Mouse (Mus musculus) neural tube, embryonic 11.5 days (tissue): ENCODE measurements around the gene Rnf121. TPM values are rescaled to one million over a fixed set of nuclear protein-coding genes. Genes with fewer than 3 reads are reported as not detected.
"Not testable (repeated sequence)": the region's sequence is repeated elsewhere in the genome, so short reads cannot be mapped to it uniquely, and the experiment has no call there.

Source experiments
- ATAC-seq: fragments of 200-750 bp; cut with Nextera tagmentation; 2 replicates; pipeline ENCODE4 v1.8.0; 2017; ENCODE audit warnings: moderate number of reproducible peaks, mild to moderate bottlenecking, moderate TSS enrichment, moderate library complexity; ENCODE audit not compliant: insufficient read depth, low FRiP score, low TSS enrichment
- DNase-seq: peaks from one replicate; pipeline ENCODE4 v3.0.0-alpha.2; 2015; ENCODE audit warnings: low spot score
- H3K27ac ChIP-seq: fragments of 300-500 bp; sonication (generic); 2 replicates; pipeline ENCODE4 v1.5.1; 2014; ENCODE audit warnings: low read depth, mild to moderate bottlenecking, low read length
- H3K27me3 ChIP-seq: fragments of 300-500 bp; sonication (generic); 2 replicates; pipeline ENCODE4 v1.6.1; 2014; ENCODE audit warnings: mild to moderate bottlenecking, low read length, mixed read lengths; ENCODE audit not compliant: control insufficient read depth, insufficient read depth
- H3K36me3 ChIP-seq: fragments of 300-500 bp; sonication (generic); 2 replicates; pipeline ENCODE4 v1.6.1; 2014; ENCODE audit warnings: mild to moderate bottlenecking, low read length, moderate library complexity, mixed read lengths; ENCODE audit not compliant: control insufficient read depth, insufficient read depth
- H3K4me1 ChIP-seq: fragments of 300-500 bp; sonication (generic); 2 replicates; pipeline ENCODE4 v1.6.1; 2014; ENCODE audit warnings: low read length, mixed read lengths; ENCODE audit not compliant: control insufficient read depth, insufficient read depth
- H3K4me2 ChIP-seq: fragments of 300-500 bp; sonication (generic); 2 replicates; pipeline ENCODE4 v1.6.1; 2014; ENCODE audit warnings: low read depth, mild to moderate bottlenecking, moderate library complexity
- H3K4me3 ChIP-seq: fragments of 300-500 bp; sonication (generic); 2 replicates; pipeline ENCODE4 v1.5.1; 2014; ENCODE audit warnings: low read depth, low read length
- H3K9ac ChIP-seq: fragments of 300-500 bp; sonication (generic); 2 replicates; pipeline ENCODE4 v1.6.1; 2014; ENCODE audit warnings: mild to moderate bottlenecking, low read length
- H3K9me3 ChIP-seq: fragments of 300-500 bp; sonication (generic); 2 replicates; pipeline ENCODE4 v1.6.1; 2016; ENCODE audit warnings: low read length; ENCODE audit not compliant: control insufficient read depth
- WGBS: fragments of 180-500 bp; shearing (Covaris S2); extraction: QIAGEN DNeasy Blood & Tissue Kit; methylation state at CpG from one replicate; pipeline ENCODE4 v1.1.7; 2014; 5-methylcytosine and 5-hydroxymethylcytosine counted together
- polyA plus RNA-seq: library from polyadenylated mRNA; unstranded; fragments of >200 nt; fragmentation: Nextera tagmentation; extraction: Ambion mirVana; gene quantifications from 2 replicates; pipeline ENCODE4 v1.2.1, GENCODE M21; 2014

Rnf121 gene
- polyA plus RNA-seq, 1 experiment from 2014 or later, result 28.8 TPM

DNA sequence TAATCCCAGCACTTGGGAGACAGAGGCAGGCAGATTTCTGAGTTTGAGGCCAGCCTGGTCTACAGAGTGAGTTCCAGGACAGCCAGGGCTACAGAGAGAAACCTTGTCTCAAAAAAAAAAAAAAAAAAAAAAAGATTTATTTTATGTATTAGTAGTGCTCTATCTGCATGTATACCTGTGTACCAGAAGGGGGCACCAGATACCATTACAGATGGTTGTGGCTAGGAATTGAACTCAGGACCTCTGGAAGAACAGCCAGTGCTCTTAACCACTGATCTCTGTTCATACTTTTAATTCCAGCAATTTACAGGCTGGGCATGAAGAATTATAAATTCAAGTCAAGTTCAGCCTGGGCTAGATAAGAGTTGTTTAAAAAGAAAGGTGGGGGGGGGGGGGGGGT lies 16.7 kb downstream of the Rnf121 start:
- not testable (repeated sequence) for DNase-seq, H3K4me3 ChIP-seq, H3K9me3 ChIP-seq, H3K27ac ChIP-seq, H3K27me3 ChIP-seq, H3K4me2 ChIP-seq, H3K9ac ChIP-seq, H3K36me3 ChIP-seq, H3K4me1 ChIP-seq, ATAC-seq

DNA sequence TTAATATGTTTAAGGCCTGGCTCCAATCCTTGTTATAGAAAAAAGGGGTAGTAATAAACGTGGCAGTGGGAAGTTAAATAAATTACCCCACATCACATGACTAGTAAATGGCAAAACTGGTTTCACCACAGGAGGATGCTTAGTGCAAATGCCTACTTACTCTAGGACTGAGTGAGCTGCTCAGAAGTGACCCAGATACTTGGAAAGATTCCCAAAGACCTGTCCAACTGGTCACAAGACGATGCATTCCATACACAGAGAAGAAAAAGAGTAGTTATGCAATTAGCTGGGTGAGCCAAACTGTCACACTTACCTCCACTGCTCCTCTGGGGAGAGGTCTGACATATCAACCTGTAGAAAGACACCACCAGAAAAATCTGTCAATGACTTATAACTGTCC lies 23.0 kb downstream of the Rnf121 start:
- Histone ChIP-seq H3K36me3 (peaks cover 13% of the 10 kb centered on the region), H3K27ac (no peak overlapping the region), H3K4me2 (no peak overlapping the region), H3K9me3 (no peaks in the 10 kb centered on the region), H3K4me1 (no peaks in the 10 kb centered on the region), H3K27me3 (no peaks in the 10 kb centered on the region), H3K4me3 (no peak overlapping the region), H3K9ac (no peak overlapping the region)
- no peak for DNase-seq
- no peak for ATAC-seq
- 90% methylated on average over 2 of the region's 2 CpGs for WGBS

GRCm38 (mm10) chr7:102037318-102037717 lies 28.0 kb downstream of the Rnf121 start:
- Histone ChIP-seq H3K4me3 (no peak overlapping the region), H3K27me3 (no peaks in the 10 kb centered on the region), H3K36me3 (peaks cover 25% of the 10 kb centered on the region), H3K4me1 (no peaks in the 10 kb centered on the region), H3K9ac (no peak overlapping the region), H3K27ac (no peak overlapping the region), H3K9me3 (no peaks in the 10 kb centered on the region), H3K4me2 (no peak overlapping the region)
- ATAC-seq (no peak), DNase-seq (no peak)
- WGBS, result 90% methylated on average over 3 of the region's 3 CpGs

- H3K36me3 ChIP-seq, result peaks cover 25% of the 10 kb centered on the region
- H3K9me3 ChIP-seq, result no peaks in the 10 kb centered on the region
Observed at GRCm38 (mm10) chr7:102035534-102035933, 29.7 kb downstream of the Rnf121 start.

DNA sequence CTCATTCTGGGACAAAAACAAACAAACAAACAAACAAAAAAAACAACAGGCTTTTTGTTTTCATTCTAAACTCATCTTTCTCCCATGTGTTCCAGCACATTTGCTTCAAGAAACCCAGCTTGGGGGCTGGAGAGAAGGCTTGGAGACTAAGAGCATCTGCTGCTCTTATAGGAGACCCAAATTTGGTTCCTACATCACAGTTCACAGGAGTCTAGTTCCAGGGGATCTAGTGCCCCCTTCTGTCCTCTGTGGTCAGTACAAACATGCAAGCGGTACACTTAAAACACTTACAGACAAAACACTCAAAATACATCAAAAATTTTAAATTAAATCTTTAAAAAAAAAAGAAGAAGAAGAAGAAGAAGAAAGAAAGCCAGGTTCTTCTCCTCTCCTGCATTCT lies 30.4 kb downstream of the Rnf121 start:
- Histone ChIP-seq H3K27ac (no peak overlapping the region), H3K4me1 (no peaks in the 10 kb centered on the region), H3K27me3 (no peaks in the 10 kb centered on the region), H3K4me2 (no peak overlapping the region), H3K9me3 (no peaks in the 10 kb centered on the region), H3K36me3 (peaks cover 25% of the 10 kb centered on the region), H3K4me3 (no peak overlapping the region), H3K9ac (no peak overlapping the region)
- WGBS, result 95% methylated on average over 1 of the region's 1 CpGs
- DNase-seq, result no peak
- ATAC-seq, result no peak

More at GRCm38 (mm10) chr7:102035534-102035933, 29.7 kb downstream of the Rnf121 start:
- 99% methylated on average over 2 of the region's 2 CpGs for WGBS
- ATAC-seq, result no peak
- no peaks in the 10 kb centered on the region for H3K4me1 ChIP-seq
- no peak overlapping the region for H3K4me2 ChIP-seq
- H3K4me3 ChIP-seq, result no peak overlapping the region
- DNase-seq, result no peak
- H3K27me3 ChIP-seq, result no peaks in the 10 kb centered on the region
- no peak overlapping the region for H3K9ac ChIP-seq
- no peak overlapping the region for H3K27ac ChIP-seq

GRCm38 (mm10) chr7:102025187-102026119 lies 39.8 kb downstream of the Rnf121 start:
- no peak overlapping the region for H3K9ac ChIP-seq
- no peaks in the 10 kb centered on the region for H3K9me3 ChIP-seq
- H3K27me3 ChIP-seq, result no peaks in the 10 kb centered on the region
- ATAC-seq, result no peak
- no peak overlapping the region for H3K4me2 ChIP-seq
- WGBS, result 95% methylated on average over 2 of the region's 2 CpGs
- no peak overlapping the region for H3K4me3 ChIP-seq
- H3K36me3 ChIP-seq, result peaks cover 15% of the 10 kb centered on the region
- no peaks in the 10 kb centered on the region for H3K4me1 ChIP-seq
- no peak overlapping the region for H3K27ac ChIP-seq
- no peak for DNase-seq

DNA sequence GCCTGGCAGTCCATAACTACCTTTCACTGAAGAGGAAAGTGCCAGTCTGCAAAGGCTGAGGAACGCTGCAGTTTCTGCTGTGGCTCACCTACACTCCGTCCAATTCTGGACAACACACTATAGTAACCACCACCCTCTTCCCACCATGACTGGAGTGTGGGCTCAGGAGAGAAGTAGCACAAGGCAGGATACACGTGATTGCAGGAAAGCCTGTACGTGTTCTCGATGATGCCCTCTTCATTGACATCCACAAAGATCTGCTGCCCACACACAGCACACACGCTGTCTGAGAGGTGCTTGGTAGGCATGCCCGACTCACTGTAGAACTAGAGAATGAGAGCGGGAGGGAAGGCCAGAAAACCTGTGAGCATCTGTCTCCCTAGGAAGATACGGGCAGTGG lies 41.4 kb downstream of the Rnf121 start:
- Histone ChIP-seq H3K27me3 (no peaks in the 10 kb centered on the region), H3K4me2 (no peak overlapping the region), H3K4me1 (no peaks in the 10 kb centered on the region), H3K9me3 (no peaks in the 10 kb centered on the region), H3K36me3 (peaks cover 18% of the 10 kb centered on the region), H3K27ac (no peak overlapping the region), H3K4me3 (no peak overlapping the region), H3K9ac (no peak overlapping the region)
- no peak for ATAC-seq
- no peak for DNase-seq
- 99% methylated on average over 9 of the region's 9 CpGs for WGBS

- not testable (repeated sequence) for H3K4me1 ChIP-seq, H3K9ac ChIP-seq, H3K4me3 ChIP-seq, H3K4me2 ChIP-seq, ATAC-seq, H3K9me3 ChIP-seq, H3K27ac ChIP-seq, DNase-seq, H3K27me3 ChIP-seq
- H3K36me3 ChIP-seq, result peaks cover 20% of the 10 kb centered on the region
- 100% methylated on average over 2 of the region's 2 CpGs for WGBS
Observed at GRCm38 (mm10) chr7:102020934-102021333, 44.3 kb downstream of the Rnf121 start.

GRCm38 (mm10) chr7:102019362-102019761 lies 45.9 kb downstream of the Rnf121 start:
- H3K36me3 ChIP-seq, result peaks cover 25% of the 10 kb centered on the region
- no peaks in the 10 kb centered on the region for H3K27me3 ChIP-seq
- H3K9me3 ChIP-seq, result no peaks in the 10 kb centered on the region
- WGBS, result 78% methylated on average over 3 of the region's 3 CpGs
- H3K4me1 ChIP-seq, result no peaks in the 10 kb centered on the region
- no peak overlapping the region for H3K27ac ChIP-seq
- DNase-seq, result no peak
- no peak overlapping the region for H3K9ac ChIP-seq
- H3K4me3 ChIP-seq, result no peak overlapping the region
- ATAC-seq, result no peak
- H3K4me2 ChIP-seq, result no peak overlapping the region
